In the genomic region with DNA sequence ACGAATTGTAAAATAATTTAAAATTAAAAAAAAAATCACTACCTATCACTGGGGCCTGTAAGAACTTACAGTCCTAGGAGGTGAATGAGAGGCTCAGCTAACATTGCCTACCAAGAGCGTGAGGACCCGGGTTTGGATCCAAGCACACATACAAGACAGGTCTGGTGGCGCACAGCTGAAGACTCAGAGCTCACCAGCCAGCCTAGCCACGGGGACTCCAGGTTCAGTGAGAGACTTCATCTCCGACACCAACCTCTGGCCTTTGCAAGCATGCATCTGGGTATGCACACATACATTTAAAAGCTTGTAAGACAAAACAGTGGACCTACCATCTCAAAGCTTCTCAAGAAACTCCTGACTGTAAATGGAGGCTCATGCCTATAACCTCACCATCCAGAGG, we compare ENCODE assay signal across 26 mouse cellular contexts. TPM values are rescaled to one million over a fixed set of nuclear protein-coding genes. Genes with fewer than 3 reads are reported as not detected.
"Had no signal": no experiment of that assay in that cellular context is flagged by ENCODE, and none has a peak within 500 bp of the region (broad histone marks: within the 10 kb centered on the region; RNA-seq: fewer than 3 reads in every experiment).

No protein-coding gene starts in this region.

- H3K9ac ChIP-seq: heart, embryonic 12.5 days; hindbrain, embryonic 12.5 days; hindbrain, embryonic 15.5 days; kidney, embryonic 15.5 days; limb, embryonic 13.5 days; limb, embryonic 15.5 days; liver, embryonic 15.5 days had no signal

- H3K4me3 ChIP-seq: gastrocnemius, adult 2 months; heart, embryonic 12.5 days; hindbrain, embryonic 10.5 days; hindbrain, embryonic 12.5 days; hindbrain, embryonic 15.5 days; kidney, embryonic 15.5 days; limb, embryonic 13.5 days; limb, embryonic 15.5 days; liver, embryonic 15.5 days had no signal

- H3K4me2 ChIP-seq: heart, embryonic 12.5 days; hindbrain, embryonic 12.5 days; hindbrain, embryonic 15.5 days; kidney, embryonic 15.5 days; limb, embryonic 13.5 days; limb, embryonic 15.5 days had no signal

- ATAC-seq: hindbrain, postnatal 0 days; intestine, embryonic 16.5 days had no signal

- H3K27ac ChIP-seq: hindbrain, embryonic 10.5 days; hindbrain, embryonic 12.5 days; hindbrain, embryonic 15.5 days; hindbrain, postnatal 0 days; kidney, embryonic 15.5 days; kidney, postnatal 0 days; limb, embryonic 13.5 days; limb, embryonic 15.5 days; liver, embryonic 15.5 days had no signal

- H3K9me3 ChIP-seq: heart, embryonic 12.5 days; hindbrain, embryonic 10.5 days; hindbrain, embryonic 12.5 days; hindbrain, embryonic 15.5 days; kidney, embryonic 15.5 days; limb, embryonic 13.5 days; limb, embryonic 15.5 days; liver, embryonic 15.5 days had no signal

- H3K27me3 ChIP-seq: heart, embryonic 12.5 days; hindbrain, embryonic 12.5 days; hindbrain, embryonic 15.5 days; kidney, embryonic 15.5 days; limb, embryonic 13.5 days; limb, embryonic 15.5 days; liver, embryonic 15.5 days had no signal

- DNase-seq: gastrocnemius, adult 2 months; gastrocnemius, postnatal 10 days; gastrocnemius, postnatal 25 days; heart, postnatal 10 days; heart, postnatal 4 days; kidney, adult 11 months; kidney, adult 2 months; kidney, adult 9 months; kidney, postnatal 14 days; kidney, postnatal 36 days; layer of hippocampus, adult 9-11 months; layer of hippocampus, postnatal 36 days; left cerebral cortex, postnatal 4 days; lung, adult 18-20 months had no signal

RNA-seq across cellular contexts. Expression of a gene that starts 52.9 kb away (rescaled TPM):
- polyA plus RNA-seq: kidney, embryonic 15.5 days; kidney, postnatal 0 days; limb, embryonic 11.5 days had no signal
